ENCODE assay signal across 7 mouse cellular contexts in genomic region chr7:19226817-19227797, GRCm38 (mm10). TPM values are rescaled to one million over a fixed set of nuclear protein-coding genes. Genes with fewer than 3 reads are reported as not detected.
DNase-seq lines count a peak whose midpoint lies in the region; ATAC-seq and TF ChIP-seq lines count a peak whose summit lies in the region.

No protein-coding gene starts in this region.

- H3K4me2 ChIP-seq in kidney, postnatal 0 days (ENCODE audit: low read length) = peak overlapping the region; percentile 80
- peak overlapping the region; percentile 96 for H3K4me2 ChIP-seq in liver, embryonic 14.5 days (ENCODE audit: low read depth)

- peak; percentile 78 for DNase-seq in CD4-positive, CD25-positive, alpha-beta regulatory T cell, adult 2 months (ENCODE audit: low read depth, low spot score)
- DNase-seq in MEL-GATA-1-ER (ENCODE audit: extremely low read depth, low read depth) = peak; percentile 35
- peak; percentile 62 for DNase-seq in embryo, embryonic 11 days
- peak; percentile 82 for DNase-seq in heart, embryonic 10.5 days (ENCODE audit: low spot score)
- DNase-seq in kidney, postnatal 0 days (ENCODE audit: low spot score) = peak; percentile 68
- DNase-seq in liver, embryonic 14.5 days (ENCODE audit: low read depth in 3 of 3, low spot score in 3 of 3) = peak in 1 of 3 experiments; percentile 48

- H3K9me3 ChIP-seq in heart, embryonic 10.5 days = no peaks in the 10 kb centered on the region
- H3K9me3 ChIP-seq in kidney, postnatal 0 days (replicated peaks; ENCODE audit: low read length) = no peaks in the 10 kb centered on the region
- no peaks in the 10 kb centered on the region for H3K9me3 ChIP-seq in liver, embryonic 14.5 days (ENCODE audit: control insufficient read depth, low read length)

- H3K36me3 ChIP-seq in heart, embryonic 10.5 days = peaks cover 32% of the 10 kb centered on the region
- no peaks in the 10 kb centered on the region for H3K36me3 ChIP-seq in kidney, postnatal 0 days (ENCODE audit: insufficient read depth, low read length)
- H3K36me3 ChIP-seq in liver, embryonic 14.5 days (replicated peaks; ENCODE audit: control insufficient read depth, insufficient read depth, low read depth) = no peaks in the 10 kb centered on the region

- H3K4me3 ChIP-seq in heart, embryonic 10.5 days = peak overlapping the region; percentile 75
- H3K4me3 ChIP-seq in kidney, postnatal 0 days (replicated peaks; ENCODE audit: low read depth, low read length) = peak overlapping the region; percentile 62
- peak overlapping the region; percentile 81 to 93 for H3K4me3 ChIP-seq in liver, embryonic 14.5 days (ENCODE audit: insufficient read depth in 1 of 2, low read depth in 2 of 2, low read length in 2 of 2)
- H3K4me3 ChIP-seq in olfactory bulb, adult 2 months (ENCODE audit: insufficient read depth, low read depth, low read length) = peak overlapping the region; percentile 74

- WGBS in heart, embryonic 10.5 days = 13% methylated on average over 20 of the region's 20 CpGs
- 14% methylated on average over 20 of the region's 20 CpGs for whole genome bisulfite sequencing in kidney, postnatal 0 days
- WGBS in liver, embryonic 14.5 days (ENCODE audit: insufficient replicate concordance) = 14% methylated on average over 20 of the region's 20 CpGs
- WGBS in olfactory bulb, adult 2 months = 17% methylated on average over 20 of the region's 20 CpGs

- ATAC-seq in kidney, postnatal 0 days (replicated peaks; ENCODE audit: low FRiP score, low read depth) = no peak; the same call in 1 of the 2 replicates
- ATAC-seq in liver, embryonic 14.5 days (ENCODE audit: insufficient read depth) = no peak

- H3K27ac ChIP-seq in heart, embryonic 10.5 days = peak overlapping the region; percentile 96
- peak overlapping the region; percentile 90 for H3K27ac ChIP-seq in kidney, postnatal 0 days
- H3K27ac ChIP-seq in liver, embryonic 14.5 days = peak overlapping the region; percentile 97
- H3K27ac ChIP-seq in olfactory bulb, adult 2 months (ENCODE audit: insufficient read depth, low read depth, low read length) = peak overlapping the region; percentile 98

- peaks cover 20% of the 10 kb centered on the region for H3K4me1 ChIP-seq in heart, embryonic 10.5 days
- peaks cover 9% of the 10 kb centered on the region; the same call in 1 of the 2 replicates for H3K4me1 ChIP-seq in kidney, postnatal 0 days (replicated peaks; ENCODE audit: insufficient read depth, low read length)
- peaks cover 41 to 51% of the 10 kb centered on the region in 2 experiments for H3K4me1 ChIP-seq in liver, embryonic 14.5 days (replicated peaks; ENCODE audit: control insufficient read depth in 2 of 2, insufficient read depth in 2 of 2, low read length in 1 of 2)
- H3K4me1 ChIP-seq in olfactory bulb, adult 2 months (ENCODE audit: control insufficient read depth, insufficient read depth, low read length) = peaks cover 5% of the 10 kb centered on the region

- TF ChIP-seq POLR2A in olfactory bulb, adult 2 months (IDR thresholded peaks at IDR 0.05; ENCODE audit: insufficient read depth, low read depth, low read length) = 0 out of 2 replicates have a peak, but pooled peaks have one; percentile 6

- H3K27me3 ChIP-seq in heart, embryonic 10.5 days (ENCODE audit: insufficient read depth, poor library complexity, severe bottlenecking) = no peaks in the 10 kb centered on the region
- no peaks in the 10 kb centered on the region for H3K27me3 ChIP-seq in kidney, postnatal 0 days (ENCODE audit: insufficient read depth, low read length)
- H3K27me3 ChIP-seq in liver, embryonic 14.5 days (ENCODE audit: control insufficient read depth, insufficient read depth, low read length) = no peaks in the 10 kb centered on the region

- no peak for TF ChIP-seq CTCF in kidney, postnatal 0 days (IDR thresholded peaks at IDR 0.05; ENCODE audit: low read depth)
- no peak for TF ChIP-seq CTCF in liver, embryonic 14.5 days (IDR thresholded peaks at IDR 0.05; ENCODE audit: low read depth)
- TF ChIP-seq CTCF in olfactory bulb, adult 2 months (IDR thresholded peaks at IDR 0.05; ENCODE audit: insufficient read depth, low read depth, low read length) = no peak

- peak overlapping the region; percentile 66 for H3K9ac ChIP-seq in kidney, postnatal 0 days (ENCODE audit: low read depth, low read length)
- peak overlapping the region; percentile 92 for H3K9ac ChIP-seq in liver, embryonic 14.5 days (replicated peaks)

- no peak for TF ChIP-seq EP300 in liver, embryonic 14.5 days (IDR thresholded peaks at IDR 0.05; ENCODE audit: low read depth)

RNA-seq across cellular contexts. Expression of gene Opa3, which starts 1.0 kb away (rescaled TPM):
- 46.8 and 47.9 TPM in 2 replicates for polyA plus RNA-seq in heart, embryonic 10.5 days (2016; fragmentation: Nextera tagmentation; extraction: Ambion mirVana)
- polyA plus RNA-seq in kidney, postnatal 0 days (2015; fragmentation: Nextera tagmentation; extraction: Ambion mirVana) = 30.4 and 30.5 TPM in 2 replicates
- polyA plus RNA-seq in liver, embryonic 14.5 days (2012; rRNA removed) = 8.3 and 9.1 TPM in 2 replicates
- polyA plus RNA-seq in liver, embryonic 14.5 days (2014; fragmentation: Nextera tagmentation; extraction: Ambion mirVana) = 12.8 and 14.6 TPM in 2 replicates
- not detected in 2 replicates for polyA plus RNA-seq in olfactory bulb, adult 2 months (2012; ENCODE audit: insufficient read depth, insufficient read length, low replicate concordance, missing spikeins)

RNA-seq across cellular contexts. Expression of gene Gpr4, which starts 14.8 kb away (rescaled TPM):
- polyA plus RNA-seq in heart, embryonic 10.5 days (2016; fragmentation: Nextera tagmentation; extraction: Ambion mirVana) = 1.0 and 1.8 TPM in 2 replicates
- 5.1 and 5.2 TPM in 2 replicates for polyA plus RNA-seq in kidney, postnatal 0 days (2015; fragmentation: Nextera tagmentation; extraction: Ambion mirVana)
- polyA plus RNA-seq in liver, embryonic 14.5 days (2012; rRNA removed) = 0.35 and 0.53 TPM in 2 replicates
- 0.10 and 0.23 TPM in 2 replicates for polyA plus RNA-seq in liver, embryonic 14.5 days (2014; fragmentation: Nextera tagmentation; extraction: Ambion mirVana)
- not detected in 2 replicates for polyA plus RNA-seq in olfactory bulb, adult 2 months (2012; ENCODE audit: insufficient read depth, insufficient read length, low replicate concordance, missing spikeins)

RNA-seq across cellular contexts. Expression of gene Vasp, which starts 44.5 kb away (rescaled TPM):
- polyA plus RNA-seq in heart, embryonic 10.5 days (2016; fragmentation: Nextera tagmentation; extraction: Ambion mirVana) = 99.0 and 112 TPM in 2 replicates
- 89.4 and 94.4 TPM in 2 replicates for polyA plus RNA-seq in kidney, postnatal 0 days (2015; fragmentation: Nextera tagmentation; extraction: Ambion mirVana)
- polyA plus RNA-seq in liver, embryonic 14.5 days (2012; rRNA removed) = 35.3 and 39.9 TPM in 2 replicates
- polyA plus RNA-seq in liver, embryonic 14.5 days (2014; fragmentation: Nextera tagmentation; extraction: Ambion mirVana) = 25.5 and 31.0 TPM in 2 replicates
- not detected in 2 replicates for polyA plus RNA-seq in olfactory bulb, adult 2 months (2012; ENCODE audit: insufficient read depth, insufficient read length, low replicate concordance, missing spikeins)

RNA-seq across cellular contexts. Expression of gene Eml2, which starts 50.9 kb away (rescaled TPM):
- polyA plus RNA-seq in heart, embryonic 10.5 days (2016; fragmentation: Nextera tagmentation; extraction: Ambion mirVana) = 12.2 and 14.2 TPM in 2 replicates
- polyA plus RNA-seq in kidney, postnatal 0 days (2015; fragmentation: Nextera tagmentation; extraction: Ambion mirVana) = 10.6 and 13.1 TPM in 2 replicates
- polyA plus RNA-seq in liver, embryonic 14.5 days (2012; rRNA removed) = 6.1 and 7.3 TPM in 2 replicates
- 0.98 and 1.3 TPM in 2 replicates for polyA plus RNA-seq in liver, embryonic 14.5 days (2014; fragmentation: Nextera tagmentation; extraction: Ambion mirVana)
- polyA plus RNA-seq in olfactory bulb, adult 2 months (2012; ENCODE audit: insufficient read depth, insufficient read length, low replicate concordance, missing spikeins) = not detected in 2 replicates

RNA-seq across cellular contexts. Expression of gene Ppm1n, which starts 52.8 kb away (rescaled TPM):
- 0.13 TPM in 1 of 2 replicates, not detected in the other for polyA plus RNA-seq in heart, embryonic 10.5 days (2016; fragmentation: Nextera tagmentation; extraction: Ambion mirVana)
- polyA plus RNA-seq in kidney, postnatal 0 days (2015; fragmentation: Nextera tagmentation; extraction: Ambion mirVana) = 0.18 TPM in 1 of 2 replicates, not detected in the other
- 0.04 TPM in 1 of 2 replicates, not detected in the other for polyA plus RNA-seq in liver, embryonic 14.5 days (2012; rRNA removed)
- not detected in 2 replicates for polyA plus RNA-seq in liver, embryonic 14.5 days (2014; fragmentation: Nextera tagmentation; extraction: Ambion mirVana)
- not detected in 2 replicates for polyA plus RNA-seq in olfactory bulb, adult 2 months (2012; ENCODE audit: insufficient read depth, insufficient read length, low replicate concordance, missing spikeins)
